Mouse (Mus musculus): ENCODE data around the gene Ly6g5c. TPM values are rescaled to one million over a fixed set of nuclear protein-coding genes. Genes with fewer than 3 reads are reported as not detected.

Gene Ly6g5c
- total RNA-seq, 4 experiments from 2014 or later = not detected

Other genes starting within 250 kb of the Ly6g5c start
- under 1 TPM; 0.17 to 0.31 (median 0.18) TPM for gene Cfb, start 245.8 kb upstream of the Ly6g5c start, total RNA-seq (2022)
- gene Zbtb12, start 228.8 kb upstream of the Ly6g5c start, total RNA-seq (2022) = 10 to 100 TPM in 2 of 4 experiments, 1 to 10 TPM in 2; 8.3 to 10.2 (median 9.3) TPM
- not detected for gene Gm20547, start 226.2 kb upstream of the Ly6g5c start, total RNA-seq (2022)
- gene C2, start 210.0 kb upstream of the Ly6g5c start, total RNA-seq (2022) = 1 to 10 TPM; 3.1 to 4.4 (median 4.3) TPM
- 100 to 1,000 TPM; 186 to 199 (median 189) TPM for gene Ehmt2, start 209.8 kb upstream of the Ly6g5c start, total RNA-seq (2022)
- gene Slc44a4, start 193.8 kb upstream of the Ly6g5c start, total RNA-seq (2022) = under 1 TPM; 0.14 to 0.41 (median 0.34) TPM
- gene Neu1, start 177.0 kb upstream of the Ly6g5c start, total RNA-seq (2022) = 10 to 100 TPM; 38.3 to 46.8 (median 41.7) TPM
- gene Hspa1b, start 149.0 kb upstream of the Ly6g5c start, total RNA-seq (2022) = 10 to 100 TPM; 13.2 to 31.7 (median 24.2) TPM
- gene Gm20481, start 138.4 kb upstream of the Ly6g5c start, total RNA-seq (2022) = not detected
- 10 to 100 TPM; 14.3 to 24.2 (median 19.4) TPM for gene Hspa1a, start 136.1 kb upstream of the Ly6g5c start, total RNA-seq (2022)
- under 1 TPM; 0.23 to 0.45 (median 0.31) TPM for gene Hspa1l, start 135.6 kb upstream of the Ly6g5c start, total RNA-seq (2022)
- gene Lsm2, start 126.4 kb upstream of the Ly6g5c start, total RNA-seq (2022) = 10 to 100 TPM; 13.1 to 19.1 (median 16.9) TPM
- 10 to 100 TPM; 49.9 to 58.8 (median 51.3) TPM for gene Vars, start 107.3 kb upstream of the Ly6g5c start, total RNA-seq (2022)
- gene Vwa7, start 91.7 kb upstream of the Ly6g5c start, total RNA-seq (2022) = under 1 TPM; 0.14 to 0.90 (median 0.56) TPM
- under 1 TPM in 2 of 4 experiments, not detected in 2; 0.76 to 0.95 TPM for gene Sapcd1, start 80.3 kb upstream of the Ly6g5c start, total RNA-seq (2022)
- 1 to 10 TPM; 1.1 to 2.1 (median 1.4) TPM for gene Msh5, start 61.5 kb upstream of the Ly6g5c start, total RNA-seq (2022)
- gene Clic1, start 58.3 kb upstream of the Ly6g5c start, total RNA-seq (2022) = 10 to 100 TPM in 2 of 4 experiments, 1 to 10 TPM in 2; 9.2 to 27.8 (median 15.9) TPM
- 10 to 100 TPM in 3 of 4 experiments, 1 to 10 TPM in 1; 8.8 to 20.3 (median 14.9) TPM for gene Ddah2, start 49.2 kb upstream of the Ly6g5c start, total RNA-seq (2022)
- gene Ly6g6c, start 42.9 kb upstream of the Ly6g5c start, total RNA-seq (2022) = not detected
- gene Mpig6b, start 42.1 kb upstream of the Ly6g5c start, total RNA-seq (2022) = under 1 TPM in 1 of 4 experiments, not detected in 3; 0.48 TPM
- gene Ly6g6e, start 31.4 kb upstream of the Ly6g5c start, total RNA-seq (2022) = 1 to 10 TPM; 4.6 to 7.1 (median 5.6) TPM
- 1 to 10 TPM; 1.4 to 2.9 (median 2.2) TPM for gene Ly6g6d, start 30.2 kb upstream of the Ly6g5c start, total RNA-seq (2022)
- 1 to 10 TPM in 1 of 4 experiments, under 1 TPM in 2, not detected in 1; 0.41 to 1.0 (median 0.89) TPM for gene Ly6g6f, start 22.7 kb upstream of the Ly6g5c start, total RNA-seq (2022)
- gene Abhd16a, start 19.0 kb upstream of the Ly6g5c start, total RNA-seq (2022) = 100 to 1,000 TPM in 3 of 4 experiments, 10 to 100 TPM in 1; 96.2 to 115 (median 106) TPM
- under 1 TPM; 0.27 to 0.83 (median 0.63) TPM for gene Ly6g5b, start 7.1 kb downstream of the Ly6g5c start, total RNA-seq (2022)
- 10 to 100 TPM; 17.6 to 19.2 (median 18.0) TPM for gene Gpank1, start 13.2 kb downstream of the Ly6g5c start, total RNA-seq (2022)
- 100 to 1,000 TPM; 176 to 194 (median 189) TPM for gene Csnk2b, start 13.8 kb downstream of the Ly6g5c start, total RNA-seq (2022)
- gene D17H6S53E, start 18.1 kb downstream of the Ly6g5c start, total RNA-seq (2022) = 10 to 100 TPM; 27.6 to 31.6 (median 30.9) TPM
- gene Apom, start 23.8 kb downstream of the Ly6g5c start, total RNA-seq (2022) = not detected
- gene Bag6, start 26.9 kb downstream of the Ly6g5c start, total RNA-seq (2022) = 100 to 1,000 TPM; 291 to 311 (median 298) TPM
- gene Prrc2a, start 56.6 kb downstream of the Ly6g5c start, total RNA-seq (2022) = 100 to 1,000 TPM; 302 to 328 (median 308) TPM
- 10 to 100 TPM in 2 of 4 experiments, 1 to 10 TPM in 2; 6.3 to 45.4 (median 25.7) TPM for gene Aif1, start 67.8 kb downstream of the Ly6g5c start, total RNA-seq (2022)
- 10 to 100 TPM in 1 of 4 experiments, 1 to 10 TPM in 3; 5.0 to 13.2 (median 7.1) TPM for gene Lst1, start 80.2 kb downstream of the Ly6g5c start, total RNA-seq (2022)
- gene Ltb, start 86.2 kb downstream of the Ly6g5c start, total RNA-seq (2022) = 1 to 10 TPM in 1 of 4 experiments, under 1 TPM in 3; 0.53 to 1.4 (median 0.71) TPM
- gene Tnf, start 93.7 kb downstream of the Ly6g5c start, total RNA-seq (2022) = under 1 TPM in 1 of 4 experiments, not detected in 3; 0.29 TPM
- gene Lta, start 97.1 kb downstream of the Ly6g5c start, total RNA-seq (2022) = under 1 TPM; 0.32 to 0.89 (median 0.67) TPM
- not detected for gene Gm16181, start 112.6 kb downstream of the Ly6g5c start, total RNA-seq (2022)
- gene Atp6v1g2, start 125.4 kb downstream of the Ly6g5c start, total RNA-seq (2022) = 100 to 1,000 TPM; 592 to 630 (median 612) TPM
- 10 to 100 TPM; 12.9 to 16.4 (median 14.9) TPM for gene Nfkbil1, start 127.5 kb downstream of the Ly6g5c start, total RNA-seq (2022)
- gene Ddx39b, start 133.5 kb downstream of the Ly6g5c start, total RNA-seq (2022) = 100 to 1,000 TPM; 216 to 231 (median 222) TPM
- gene H2-D1, start 154.5 kb downstream of the Ly6g5c start, total RNA-seq (2022) = 100 to 1,000 TPM in 2 of 4 experiments, 10 to 100 TPM in 2; 23.2 to 135 (median 64.4) TPM
- gene H2-Q1, start 212.1 kb downstream of the Ly6g5c start, total RNA-seq (2022) = 1 to 10 TPM in 2 of 4 experiments, under 1 TPM in 2; 0.85 to 2.5 (median 1.2) TPM
- 1 to 10 TPM in 1 of 4 experiments, under 1 TPM in 2, not detected in 1; 0.64 to 2.6 (median 0.81) TPM for gene H2-Q2, start 234.0 kb downstream of the Ly6g5c start, total RNA-seq (2022)